Mouse (Mus musculus): Measurements from ENCODE around the gene Dbp. TPM values are rescaled to one million over a fixed set of nuclear protein-coding genes. Genes with fewer than 3 reads are reported as not detected.

Gene Dbp
- total RNA-seq, 2 experiments from 2014 or later = 1.3 to 1.7 TPM

- ATAC-seq (replicated peaks; ENCODE audit: low FRiP score, poor library complexity, severe bottlenecking) = no peak
Observed at GRCm38 (mm10) chr7:45692364-45692763, 12.5 kb upstream of the Dbp start.

GRCm38 (mm10) chr7:45693921-45694591 is 10.8 kb upstream of the Dbp start, which contains the start of gene Sec1:
Sec1 (minus strand) TSS chr7:45694402.
- ATAC-seq (replicated peaks; ENCODE audit: low FRiP score, poor library complexity, severe bottlenecking) = no peak

- ATAC-seq (replicated peaks; ENCODE audit: low FRiP score, poor library complexity, severe bottlenecking) = no peak
Observed at GRCm38 (mm10) chr7:45695098-45695497, 9.8 kb upstream of the Dbp start.

GRCm38 (mm10) chr7:45697894-45698293 is 7.0 kb upstream of the Dbp start:
- no peak for ATAC-seq (replicated peaks; ENCODE audit: low FRiP score, poor library complexity, severe bottlenecking)

DNA sequence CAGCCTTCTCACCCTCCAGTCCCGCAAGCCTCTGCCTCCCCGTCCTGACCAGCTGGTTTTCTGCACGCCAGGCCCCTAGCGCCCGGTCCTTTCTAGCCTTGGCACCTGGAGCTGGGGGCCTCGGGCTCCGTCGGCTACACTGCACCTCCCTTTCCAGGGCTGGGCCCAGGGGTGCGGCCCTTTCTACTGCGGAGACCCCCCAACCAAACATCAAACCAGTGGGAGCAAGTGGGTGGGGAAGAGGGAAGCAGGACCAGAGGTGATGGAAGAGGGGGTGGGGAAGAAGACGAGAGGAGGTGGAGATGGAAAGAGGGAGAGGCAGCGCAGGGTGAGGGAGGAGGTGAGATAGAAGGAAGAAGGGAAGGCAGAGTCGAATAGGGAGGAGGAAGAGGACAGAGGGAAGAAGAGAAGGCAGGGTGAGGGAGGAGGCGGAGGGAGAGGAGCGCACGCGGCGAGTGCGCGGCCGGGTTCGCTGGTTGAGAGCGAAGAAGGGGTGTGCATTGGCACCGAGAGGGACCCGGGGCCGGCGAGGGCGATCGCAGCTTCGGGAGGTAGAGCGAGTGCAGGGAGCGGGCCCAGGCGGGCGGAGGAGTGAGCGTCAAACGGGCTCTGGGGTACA is 5.3 kb upstream of the Dbp start, which contains the start of gene Car11:
Gene Car11, plus strand, starts transcription at position 321 of the 619 bp plus-strand sequence.
- ATAC-seq (replicated peaks; ENCODE audit: low FRiP score, poor library complexity, severe bottlenecking) = no peak

- no peak for ATAC-seq (replicated peaks; ENCODE audit: low FRiP score, poor library complexity, severe bottlenecking)
Observed at GRCm38 (mm10) chr7:45700301-45701015, 4.4 kb upstream of the Dbp start.

- no peak for ATAC-seq (replicated peaks; ENCODE audit: low FRiP score, poor library complexity, severe bottlenecking)
Observed at GRCm38 (mm10) chr7:45701072-45701471, 3.8 kb upstream of the Dbp start.

GRCm38 (mm10) chr7:45701607-45702006 is 3.3 kb upstream of the Dbp start:
- no peak for ATAC-seq (replicated peaks; ENCODE audit: low FRiP score, poor library complexity, severe bottlenecking)

DNA sequence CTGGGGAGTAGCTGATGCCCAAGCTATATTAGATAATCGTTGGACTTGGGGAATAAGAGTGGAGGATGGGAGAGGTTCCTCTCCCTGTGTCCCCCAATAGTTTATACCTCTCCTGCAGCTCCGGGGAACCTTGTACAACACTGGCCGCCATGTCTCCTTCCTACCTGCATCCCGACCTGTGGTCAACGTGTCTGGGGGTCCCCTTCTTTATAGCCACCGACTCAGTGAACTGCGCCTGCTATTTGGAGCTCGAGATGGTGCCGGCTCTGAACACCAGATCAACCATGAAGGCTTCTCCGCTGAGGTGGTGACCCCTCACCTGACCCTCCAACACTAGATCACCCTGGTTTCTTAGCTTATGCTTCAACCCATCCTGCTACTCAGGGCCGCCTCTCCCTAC is 2.6 kb upstream of the Dbp start:
- no peak for ATAC-seq (replicated peaks; ENCODE audit: low FRiP score, poor library complexity, severe bottlenecking)

DNA sequence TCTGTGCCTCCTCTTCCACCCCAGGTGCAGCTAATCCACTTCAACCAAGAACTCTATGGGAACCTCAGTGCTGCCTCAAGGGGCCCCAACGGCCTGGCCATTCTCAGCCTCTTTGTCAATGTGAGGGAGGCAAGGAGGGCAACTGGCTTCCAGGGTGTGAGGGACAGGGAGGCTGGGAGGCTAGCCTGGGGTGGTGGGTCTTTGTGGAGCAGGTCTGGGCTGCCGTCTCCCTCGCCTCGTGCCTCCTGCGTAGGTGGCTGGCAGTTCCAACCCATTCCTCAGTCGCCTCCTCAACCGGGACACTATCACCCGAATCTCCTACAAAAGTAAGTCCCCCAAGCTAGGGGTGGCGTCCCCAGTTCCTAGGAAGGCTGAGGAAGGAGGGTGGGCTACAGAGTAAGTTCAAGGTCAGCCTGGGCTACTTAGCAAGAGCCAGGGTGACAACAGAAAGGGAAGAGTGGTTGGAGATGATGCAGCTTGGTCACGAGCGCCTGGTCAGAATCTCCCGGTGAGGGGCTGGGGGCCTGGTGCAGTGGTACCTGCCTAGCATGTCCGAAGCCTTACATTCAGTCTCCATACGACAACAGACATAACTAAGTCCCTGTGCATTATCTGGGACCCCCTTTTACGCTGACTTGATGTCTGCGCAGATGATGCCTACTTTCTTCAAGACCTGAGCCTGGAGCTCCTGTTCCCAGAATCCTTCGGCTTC is 1.9 kb upstream of the Dbp start:
- no peak for ATAC-seq (replicated peaks; ENCODE audit: low FRiP score, poor library complexity, severe bottlenecking)

GRCm38 (mm10) chr7:45703521-45704033 is 1.3 kb upstream of the Dbp start:
- ATAC-seq (replicated peaks; ENCODE audit: low FRiP score, poor library complexity, severe bottlenecking) = no peak

- ATAC-seq (replicated peaks; ENCODE audit: low FRiP score, poor library complexity, severe bottlenecking) = no peak
Observed at GRCm38 (mm10) chr7:45704046-45704559, 785 bp upstream of the Dbp start.

- ATAC-seq (replicated peaks; ENCODE audit: low FRiP score, poor library complexity, severe bottlenecking) = no peak
Observed at GRCm38 (mm10) chr7:45705443-45705864, 566 bp downstream of the Dbp start.

DNA sequence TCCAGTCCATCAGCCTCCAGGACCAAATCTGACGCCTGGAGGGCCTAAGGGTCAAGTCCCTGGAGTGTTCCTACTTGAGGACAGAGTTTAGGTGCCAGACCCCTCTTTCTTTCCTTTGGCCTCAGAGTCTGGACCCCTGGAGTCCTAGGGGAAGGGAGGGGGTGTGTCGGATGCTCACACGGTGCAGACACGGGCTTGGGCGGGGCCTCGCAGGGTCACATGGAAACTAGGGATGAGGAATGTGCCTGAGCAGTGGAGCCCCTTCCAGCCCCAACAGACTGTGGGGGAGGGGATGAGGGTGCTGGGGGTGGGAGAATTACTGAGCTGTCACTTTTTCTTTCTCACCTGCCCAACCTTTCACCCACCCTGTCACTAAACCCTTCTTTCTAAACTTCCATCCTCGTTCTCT is 989 bp downstream of the Dbp start:
- ATAC-seq (replicated peaks; ENCODE audit: low FRiP score, poor library complexity, severe bottlenecking) = no peak

GRCm38 (mm10) chr7:45706721-45707241 is 1.9 kb downstream of the Dbp start:
- ATAC-seq (replicated peaks; ENCODE audit: low FRiP score, poor library complexity, severe bottlenecking) = 0 out of 2 replicates have a peak, but pooled peaks have one; percentile 4

- no peak for ATAC-seq (replicated peaks; ENCODE audit: low FRiP score, poor library complexity, severe bottlenecking)
Observed at GRCm38 (mm10) chr7:45707375-45707967, 2.6 kb downstream of the Dbp start.

DNA sequence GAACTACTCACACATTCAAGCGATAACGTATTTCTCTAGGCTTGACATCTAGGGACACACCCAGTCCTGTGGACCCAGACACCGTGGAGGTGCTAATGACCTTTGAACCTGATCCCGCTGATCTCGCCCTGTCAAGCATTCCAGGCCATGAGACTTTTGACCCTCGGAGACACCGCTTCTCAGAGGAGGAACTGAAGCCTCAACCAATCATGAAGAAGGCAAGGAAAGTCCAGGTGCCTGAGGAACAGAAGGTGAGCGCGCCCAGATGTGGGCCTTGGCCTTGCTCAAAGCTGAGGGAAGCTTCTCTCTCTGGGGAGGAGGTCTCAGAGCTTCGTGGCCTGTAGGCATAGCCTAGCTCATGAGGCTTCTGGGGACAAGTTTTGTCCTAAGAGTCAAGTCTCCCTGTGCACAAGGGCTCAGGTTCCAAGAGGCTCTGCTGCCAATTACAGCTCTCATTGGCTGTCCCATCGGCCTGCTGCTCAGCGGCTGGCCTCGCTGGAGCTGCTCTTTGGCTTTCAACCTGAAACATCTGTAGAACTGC is 3.4 kb downstream of the Dbp start:
- ATAC-seq (replicated peaks; ENCODE audit: low FRiP score, poor library complexity, severe bottlenecking) = no peak

GRCm38 (mm10) chr7:45709036-45709435 is 4.1 kb downstream of the Dbp start:
- ATAC-seq (replicated peaks; ENCODE audit: low FRiP score, poor library complexity, severe bottlenecking) = no peak

All from erythroid progenitor cell, adult 5-6 weeks (primary cell).